Mouse (Mus musculus): ENCODE data around the gene Plekhg2. TPM values are rescaled to one million over a fixed set of nuclear protein-coding genes. Genes with fewer than 3 reads are reported as not detected.
A peak's percentile ranks its signal among the peaks of the same experiment; 100 is the strongest.

The Plekhg2 gene
- polyA plus RNA-seq, 1 experiment from 2014 or later, result 48.0 TPM

DNA sequence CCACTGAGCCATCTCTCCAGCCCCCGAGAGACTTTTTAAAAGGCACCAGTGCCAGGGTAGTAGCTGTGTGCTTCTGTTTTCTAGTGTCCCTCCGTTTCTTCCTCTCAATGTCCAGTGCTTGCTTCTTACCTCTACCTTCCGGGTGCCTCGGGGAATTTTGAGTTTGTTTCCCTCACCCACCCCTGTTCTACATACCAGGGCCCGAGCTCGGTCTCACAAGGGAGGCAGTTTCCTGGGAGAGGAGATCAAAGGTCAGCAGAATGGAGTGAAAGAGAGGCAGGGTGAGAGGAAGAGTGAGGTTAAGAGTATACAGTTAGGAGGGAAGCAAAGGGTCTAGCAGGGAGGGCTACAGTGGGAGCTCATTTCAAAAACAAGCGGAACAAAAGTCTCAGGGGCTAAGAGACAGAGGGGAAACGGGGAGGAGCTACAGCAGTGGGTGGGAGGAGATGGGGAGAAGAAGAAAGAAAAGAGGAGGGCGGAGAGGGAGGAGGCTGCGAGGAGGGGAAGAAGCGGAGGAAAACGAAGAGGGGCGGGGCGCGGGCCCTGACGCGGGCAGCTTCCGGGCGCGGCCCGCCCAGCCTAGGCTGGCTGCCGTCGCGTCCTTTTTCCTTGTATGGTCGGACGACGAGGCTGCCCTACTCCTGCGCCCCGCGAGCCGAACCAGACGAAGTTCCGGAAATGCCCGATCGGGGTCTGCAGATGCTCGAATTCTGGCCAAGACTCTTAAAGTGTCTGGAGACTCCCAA is 3.0 kb upstream of the Plekhg2 start:
- H3K27ac ChIP-seq (ENCODE audit: low read depth, low read length), result peak overlapping the region; percentile 89
- 3% methylated on average over 35 of the region's 36 CpGs for WGBS
- H3K9ac ChIP-seq (ENCODE audit: low read depth, low read length), result peak overlapping the region; percentile 66
- peak overlapping the region; percentile 67 for H3K4me2 ChIP-seq (replicated peaks; ENCODE audit: low read depth, low read length)
- DNase-seq (ENCODE audit: low spot score) (peak; percentile 90), ATAC-seq (ENCODE audit: low FRiP score) (peak; percentile 34)
- peak overlapping the region; percentile 31 for H3K4me3 ChIP-seq (ENCODE audit: low read depth, low read length)
- H3K9me3 ChIP-seq (ENCODE audit: control insufficient read depth, low read length), result no peaks in the 10 kb centered on the region
- H3K36me3 ChIP-seq (ENCODE audit: control insufficient read depth, insufficient read depth, low read length), result no peaks in the 10 kb centered on the region
- no peaks in the 10 kb centered on the region; the same call in 1 of the 2 replicates for H3K4me1 ChIP-seq (replicated peaks; ENCODE audit: control insufficient read depth, insufficient read depth, low read length)
- H3K27me3 ChIP-seq (ENCODE audit: control insufficient read depth, insufficient read depth, low read length), result no peaks in the 10 kb centered on the region

DNA sequence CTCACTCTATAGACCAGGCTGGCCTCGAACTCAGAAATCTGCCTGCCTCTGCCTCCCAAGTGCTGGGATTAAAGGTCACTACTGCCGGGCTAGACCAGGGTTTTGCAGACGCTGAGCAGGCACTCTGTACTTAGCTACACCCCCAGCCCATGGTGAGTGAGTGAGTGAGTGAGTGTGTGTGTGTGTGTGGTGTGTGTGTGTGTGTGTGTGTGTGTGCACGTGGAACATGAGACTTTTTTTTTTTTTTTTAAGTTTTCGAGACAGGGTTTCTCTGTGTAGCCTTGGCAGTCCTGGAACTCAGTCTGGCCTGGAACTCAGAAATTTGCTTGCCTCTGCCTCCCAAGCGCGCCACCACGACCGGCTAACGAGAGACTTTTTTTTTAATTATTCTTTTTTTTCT is 2.2 kb upstream of the Plekhg2 start:
- H3K27me3 ChIP-seq (ENCODE audit: control insufficient read depth, insufficient read depth, low read length), result no peaks in the 10 kb centered on the region
- no peaks in the 10 kb centered on the region for H3K9me3 ChIP-seq (ENCODE audit: control insufficient read depth, low read length)
- 85% methylated on average over 9 of the region's 10 CpGs for WGBS
- ATAC-seq (ENCODE audit: low FRiP score), result no peak
- H3K4me1 ChIP-seq (replicated peaks; ENCODE audit: control insufficient read depth, insufficient read depth, low read length), result no peaks in the 10 kb centered on the region; the same call in 1 of the 2 replicates
- H3K4me2 ChIP-seq (replicated peaks; ENCODE audit: low read depth, low read length), result no peak overlapping the region
- H3K4me3 ChIP-seq (ENCODE audit: low read depth, low read length), result no peak overlapping the region
- no peak overlapping the region for H3K9ac ChIP-seq (ENCODE audit: low read depth, low read length)
- H3K27ac ChIP-seq (ENCODE audit: low read depth, low read length), result no peak overlapping the region
- DNase-seq (ENCODE audit: low spot score), result no peak
- H3K36me3 ChIP-seq (ENCODE audit: control insufficient read depth, insufficient read depth, low read length), result no peaks in the 10 kb centered on the region

DNA sequence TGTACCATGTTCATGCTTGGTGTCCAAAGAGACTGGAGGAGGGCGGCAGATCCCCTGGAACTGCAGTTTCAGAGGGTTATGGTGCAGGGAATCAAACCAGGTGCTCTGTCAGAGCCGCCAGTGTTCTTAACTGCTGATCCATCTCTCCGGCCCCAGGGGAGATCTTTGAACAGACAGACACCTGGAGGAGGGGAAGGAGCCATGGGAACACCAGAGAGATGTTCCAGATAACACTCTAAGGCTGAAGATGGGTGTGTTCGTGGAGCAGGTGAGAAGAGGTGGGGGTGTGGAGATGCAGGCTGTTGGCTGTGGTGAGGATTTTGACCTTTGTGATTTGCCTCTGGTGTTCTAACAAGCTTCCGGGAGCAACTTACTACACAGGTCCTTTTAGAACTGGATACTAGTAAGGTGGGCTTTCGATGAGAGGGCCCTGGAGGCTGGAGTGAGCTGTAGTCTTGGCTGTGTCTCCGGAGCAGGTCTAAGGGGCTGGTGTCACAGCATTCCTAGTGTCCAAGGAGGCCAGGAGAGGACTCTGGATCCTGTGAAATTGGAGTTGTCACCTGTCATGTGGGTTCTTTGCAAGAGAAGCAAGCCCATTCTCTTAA is 1.6 kb upstream of the Plekhg2 start:
- no peaks in the 10 kb centered on the region; the same call in 1 of the 2 replicates for H3K4me1 ChIP-seq (replicated peaks; ENCODE audit: control insufficient read depth, insufficient read depth, low read length)
- ATAC-seq (ENCODE audit: low FRiP score) (no peak), DNase-seq (ENCODE audit: low spot score) (no peak)
- H3K9me3 ChIP-seq (ENCODE audit: control insufficient read depth, low read length), result no peaks in the 10 kb centered on the region
- H3K4me3 ChIP-seq (ENCODE audit: low read depth, low read length), result no peak overlapping the region
- H3K4me2 ChIP-seq (replicated peaks; ENCODE audit: low read depth, low read length), result no peak overlapping the region
- no peaks in the 10 kb centered on the region for H3K27me3 ChIP-seq (ENCODE audit: control insufficient read depth, insufficient read depth, low read length)
- H3K27ac ChIP-seq (ENCODE audit: low read depth, low read length), result no peak overlapping the region
- H3K36me3 ChIP-seq (ENCODE audit: control insufficient read depth, insufficient read depth, low read length), result no peaks in the 10 kb centered on the region
- H3K9ac ChIP-seq (ENCODE audit: low read depth, low read length), result no peak overlapping the region
- 83% methylated on average over 7 of the region's 7 CpGs for WGBS

DNA sequence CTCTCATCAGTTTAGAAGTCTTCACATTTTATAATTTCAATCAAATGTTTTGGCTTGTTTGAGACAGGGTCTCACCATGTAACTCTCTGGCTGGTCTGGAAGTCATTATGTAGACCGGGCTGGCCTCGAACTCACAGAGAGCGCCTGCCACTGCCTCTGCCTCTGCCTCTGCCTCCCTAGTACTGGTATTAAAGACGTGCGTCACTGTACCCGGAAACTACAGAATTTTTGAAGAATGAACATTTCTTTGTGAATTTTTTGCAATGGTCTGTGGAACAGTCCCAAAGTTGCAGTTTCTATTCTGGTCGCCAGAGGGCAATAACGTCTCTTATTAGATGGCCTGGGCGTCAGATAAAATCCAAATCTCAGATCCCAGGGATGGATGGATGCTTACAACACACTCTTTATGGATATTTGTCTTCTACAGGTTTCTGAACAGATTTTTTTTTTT is 757 bp upstream of the Plekhg2 start:
- 1% methylated on average over 9 of the region's 9 CpGs for WGBS
- H3K27ac ChIP-seq (ENCODE audit: low read depth, low read length), result peak overlapping the region; percentile 93
- DNase-seq (ENCODE audit: low spot score), result peak; percentile 90
- H3K9me3 ChIP-seq (ENCODE audit: control insufficient read depth, low read length), result no peaks in the 10 kb centered on the region
- 0 out of 2 replicates have a peak, but pooled peaks cover 4% of the 10 kb centered on the region for H3K36me3 ChIP-seq (ENCODE audit: control insufficient read depth, insufficient read depth, low read length)
- peak; percentile 18; the same call in 1 of the 2 replicates for ATAC-seq (ENCODE audit: low FRiP score)
- no peaks in the 10 kb centered on the region for H3K4me1 ChIP-seq (replicated peaks; ENCODE audit: control insufficient read depth, insufficient read depth, low read length)
- no peaks in the 10 kb centered on the region for H3K27me3 ChIP-seq (ENCODE audit: control insufficient read depth, insufficient read depth, low read length)
- peak overlapping the region; percentile 42; the same call in 1 of the 2 replicates for H3K9ac ChIP-seq (ENCODE audit: low read depth, low read length)
- H3K4me3 ChIP-seq (ENCODE audit: low read depth, low read length), result peak overlapping the region; percentile 90
- H3K4me2 ChIP-seq (replicated peaks; ENCODE audit: low read depth, low read length), result peak overlapping the region; percentile 25; the same call in 1 of the 2 replicates

DNA sequence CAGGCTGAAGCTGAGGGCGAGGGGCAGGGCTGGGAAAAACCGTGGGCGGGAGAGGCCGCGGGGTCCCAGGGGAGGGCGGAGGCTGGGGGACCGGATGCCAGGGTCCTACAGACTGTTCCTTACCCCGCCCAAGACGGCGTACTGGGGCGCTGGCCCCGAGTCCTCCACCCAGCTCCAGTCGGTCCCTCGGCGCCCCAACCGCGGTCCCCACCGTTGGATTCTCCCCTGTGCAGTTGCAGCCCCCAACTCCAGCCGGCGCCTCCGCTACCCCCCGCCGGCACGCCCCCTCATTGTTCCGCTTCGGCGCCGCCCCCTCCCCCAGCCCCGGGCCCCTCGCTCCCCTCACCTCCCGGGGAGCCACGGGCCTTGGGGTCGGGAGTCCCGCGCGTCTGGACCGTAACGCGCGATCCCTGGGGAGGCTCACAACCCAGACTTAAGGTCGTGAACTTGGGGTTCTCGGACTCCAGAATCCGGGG is 847 bp downstream of the Plekhg2 start:
- H3K4me1 ChIP-seq (replicated peaks; ENCODE audit: control insufficient read depth, insufficient read depth, low read length), result no peaks in the 10 kb centered on the region

DNA sequence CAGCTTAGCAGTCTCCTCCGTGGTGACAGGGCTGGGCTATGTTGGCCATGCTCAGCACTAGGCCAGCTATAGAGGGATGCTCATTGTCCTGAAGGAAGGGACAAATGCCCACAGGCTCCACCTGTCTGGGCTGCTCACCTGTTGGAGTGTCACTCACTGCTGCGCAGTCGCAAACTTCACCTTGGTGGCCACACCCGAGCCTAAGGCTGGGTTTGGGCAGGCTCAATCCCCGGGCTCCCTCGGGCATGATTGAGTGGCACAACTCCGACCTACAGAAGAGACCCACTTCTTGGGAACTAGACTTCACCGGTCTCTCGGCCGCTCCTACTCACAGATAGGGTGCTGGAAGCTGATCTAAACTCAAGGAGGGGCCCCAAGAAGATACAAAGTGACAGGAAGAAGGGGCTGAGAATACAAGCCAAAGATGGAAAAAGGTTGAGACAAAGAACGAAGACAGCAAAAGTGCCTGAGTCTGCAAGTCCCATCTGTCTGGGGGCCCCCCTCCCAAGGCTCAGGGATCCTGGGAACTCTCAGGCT is 1.4 kb downstream of the Plekhg2 start:
- Histone ChIP-seq H3K36me3 (ENCODE audit: control insufficient read depth, insufficient read depth, low read length) (peaks cover 7% of the 10 kb centered on the region; the same call in 1 of the 2 replicates), H3K4me2 (replicated peaks; ENCODE audit: low read depth, low read length) (peak overlapping the region; percentile 89), H3K4me3 (ENCODE audit: low read depth, low read length) (peak overlapping the region; percentile 90), H3K9ac (ENCODE audit: low read depth, low read length) (peak overlapping the region; percentile 91), H3K9me3 (ENCODE audit: control insufficient read depth, low read length) (no peaks in the 10 kb centered on the region), H3K27me3 (ENCODE audit: control insufficient read depth, insufficient read depth, low read length) (no peaks in the 10 kb centered on the region), H3K4me1 (replicated peaks; ENCODE audit: control insufficient read depth, insufficient read depth, low read length) (no peaks in the 10 kb centered on the region), H3K27ac (ENCODE audit: low read depth, low read length) (peak overlapping the region; percentile 93)
- ATAC-seq (ENCODE audit: low FRiP score), result no peak
- no peak for DNase-seq (ENCODE audit: low spot score)
- 15% methylated on average over 11 of the region's 11 CpGs for WGBS

More for the DNA sequence above, 847 bp downstream of the Plekhg2 start:
- ATAC-seq (ENCODE audit: low FRiP score) (peak; percentile 18), DNase-seq (ENCODE audit: low spot score) (peak; percentile 66)
- Histone ChIP-seq H3K4me2 (replicated peaks; ENCODE audit: low read depth, low read length) (peak overlapping the region; percentile 89), H3K27me3 (ENCODE audit: control insufficient read depth, insufficient read depth, low read length) (no peaks in the 10 kb centered on the region), H3K4me3 (ENCODE audit: low read depth, low read length) (peak overlapping the region; percentile 90), H3K27ac (ENCODE audit: low read depth, low read length) (peak overlapping the region; percentile 93), H3K9me3 (ENCODE audit: control insufficient read depth, low read length) (no peaks in the 10 kb centered on the region), H3K36me3 (ENCODE audit: control insufficient read depth, insufficient read depth, low read length) (peaks cover 7% of the 10 kb centered on the region; the same call in 1 of the 2 replicates), H3K9ac (ENCODE audit: low read depth, low read length) (peak overlapping the region; percentile 91)
- WGBS, result under 1% methylated on average over 39 of the region's 43 CpGs

DNA sequence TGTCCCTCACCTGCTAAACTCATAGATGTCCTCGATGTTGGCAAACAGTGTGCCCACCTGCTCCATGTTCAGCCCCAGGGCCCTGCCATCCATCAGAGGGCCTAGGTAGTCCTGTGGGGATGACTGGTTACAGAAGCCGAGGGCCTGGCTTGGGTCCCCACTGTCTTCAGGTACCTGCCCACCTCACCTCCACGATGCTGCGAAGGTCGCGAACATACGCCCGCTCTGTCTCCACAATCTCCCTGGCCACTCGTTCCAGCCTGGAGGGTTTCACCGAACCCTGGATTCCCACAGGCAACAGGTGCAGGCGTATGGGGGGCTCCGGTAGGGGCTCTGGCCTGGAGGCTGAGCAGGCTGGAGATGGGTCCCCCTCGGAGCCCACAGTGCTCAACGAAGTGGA is 2.3 kb downstream of the Plekhg2 start:
- WGBS, result 93% methylated on average over 14 of the region's 14 CpGs
- ATAC-seq (ENCODE audit: low FRiP score) (no peak), DNase-seq (ENCODE audit: low spot score) (no peak)
- Histone ChIP-seq H3K27ac (ENCODE audit: low read depth, low read length) (no peak overlapping the region), H3K4me1 (replicated peaks; ENCODE audit: control insufficient read depth, insufficient read depth, low read length) (no peaks in the 10 kb centered on the region), H3K4me3 (ENCODE audit: low read depth, low read length) (peak overlapping the region; percentile 90), H3K27me3 (ENCODE audit: control insufficient read depth, insufficient read depth, low read length) (no peaks in the 10 kb centered on the region), H3K36me3 (ENCODE audit: control insufficient read depth, insufficient read depth, low read length) (peaks cover 7% of the 10 kb centered on the region; the same call in 1 of the 2 replicates), H3K4me2 (replicated peaks; ENCODE audit: low read depth, low read length) (peak overlapping the region; percentile 89; the same call in 1 of the 2 replicates), H3K9ac (ENCODE audit: low read depth, low read length) (peak overlapping the region; percentile 17; the same call in 1 of the 2 replicates), H3K9me3 (ENCODE audit: control insufficient read depth, low read length) (no peaks in the 10 kb centered on the region)

DNA sequence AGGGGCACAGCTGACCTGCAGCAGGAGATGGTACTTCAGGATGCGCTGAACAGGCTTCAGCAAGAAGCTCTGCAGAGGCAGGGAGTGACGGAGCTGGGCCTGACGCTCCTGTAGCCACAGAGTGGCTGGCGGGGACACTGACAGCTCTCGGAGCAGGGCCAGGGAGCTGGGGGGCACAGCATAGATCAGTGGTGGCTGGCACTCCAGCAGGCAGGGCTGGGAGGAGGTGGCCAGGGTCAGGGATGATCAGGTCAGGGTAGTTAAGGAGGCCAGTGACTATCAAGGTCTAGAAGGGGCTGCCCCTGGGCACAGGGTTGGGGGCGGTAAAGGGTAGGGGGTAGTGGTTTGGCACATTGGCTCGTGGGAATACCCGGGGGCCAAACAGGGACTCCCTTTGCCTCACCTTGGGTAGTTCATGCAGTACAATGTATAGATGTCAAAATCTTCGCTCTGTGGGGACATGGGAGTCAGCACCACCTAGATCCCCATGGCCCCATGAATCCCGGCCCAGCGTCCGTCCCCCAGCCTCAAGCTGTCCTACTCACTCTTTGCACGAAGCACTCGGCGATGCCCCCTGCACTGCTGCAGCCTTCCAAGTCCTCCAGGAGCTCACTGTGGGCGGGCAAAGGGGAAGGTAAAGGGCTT is 4.0 kb downstream of the Plekhg2 start:
- ATAC-seq (ENCODE audit: low FRiP score), result no peak
- 94% methylated on average over 16 of the region's 16 CpGs for WGBS
- H3K27me3 ChIP-seq (ENCODE audit: control insufficient read depth, insufficient read depth, low read length), result no peaks in the 10 kb centered on the region
- H3K4me1 ChIP-seq (replicated peaks; ENCODE audit: control insufficient read depth, insufficient read depth, low read length), result no peaks in the 10 kb centered on the region
- H3K4me3 ChIP-seq (ENCODE audit: low read depth, low read length), result no peak overlapping the region
- H3K36me3 ChIP-seq (ENCODE audit: control insufficient read depth, insufficient read depth, low read length), result peaks cover 10% of the 10 kb centered on the region; the same call in 1 of the 2 replicates
- no peak overlapping the region for H3K9ac ChIP-seq (ENCODE audit: low read depth, low read length)
- H3K9me3 ChIP-seq (ENCODE audit: control insufficient read depth, low read length), result no peaks in the 10 kb centered on the region
- DNase-seq (ENCODE audit: low spot score), result no peak
- no peak overlapping the region for H3K27ac ChIP-seq (ENCODE audit: low read depth, low read length)
- no peak overlapping the region for H3K4me2 ChIP-seq (replicated peaks; ENCODE audit: low read depth, low read length)

All from hindbrain, embryonic 11.5 days (tissue).